Mouse (Mus musculus): ENCODE measurements at regions not wholly inside any gene's neighbourhood (a gene's known extent, or its start where the extent isn't known, plus 50 kb on each side); places are given as distances from the start of the nearest gene placed in this dataset.

DNA sequence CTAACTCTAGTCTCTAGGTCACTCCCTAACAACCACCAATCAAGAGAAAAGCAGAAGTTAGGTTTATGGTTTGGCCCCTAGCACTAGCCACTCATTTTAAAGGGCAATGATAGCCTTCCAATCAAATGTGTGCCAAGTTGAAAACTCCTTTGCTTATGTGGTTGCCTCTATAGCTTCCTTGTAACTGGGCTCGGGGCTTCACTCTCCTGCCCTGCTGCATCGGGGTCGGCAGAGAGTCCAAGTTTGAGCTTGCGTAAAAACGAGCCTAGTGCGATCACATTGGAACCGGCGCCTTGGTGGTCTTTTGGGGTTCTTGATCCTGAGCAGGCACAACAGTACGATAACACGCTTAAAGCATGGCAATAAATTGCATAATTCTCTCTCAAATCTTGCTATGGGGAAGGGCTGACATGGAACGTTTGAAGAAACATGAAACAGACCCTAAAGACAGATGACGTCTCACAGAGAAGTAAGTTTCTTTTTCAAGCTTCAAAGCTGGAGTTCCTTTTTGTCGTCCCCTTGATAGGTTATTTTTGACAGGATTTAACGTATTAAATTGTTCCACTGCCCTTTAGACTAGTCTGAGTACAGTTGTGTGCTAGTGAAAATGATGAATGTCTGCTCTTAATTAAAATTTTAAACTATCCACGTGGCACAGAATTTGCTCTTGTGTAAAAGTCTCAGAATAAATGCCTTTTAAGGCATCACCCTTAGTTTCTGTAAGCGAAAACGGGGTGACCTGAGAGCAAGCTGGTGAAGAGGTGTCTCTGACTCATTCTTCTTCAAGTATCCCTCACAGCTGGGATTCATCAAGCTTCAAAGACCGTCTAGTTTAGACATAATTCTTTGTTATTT, 52.0 kb downstream of the 4930426L09Rik start:
- peak; percentile 57 for ATAC-seq

DNA sequence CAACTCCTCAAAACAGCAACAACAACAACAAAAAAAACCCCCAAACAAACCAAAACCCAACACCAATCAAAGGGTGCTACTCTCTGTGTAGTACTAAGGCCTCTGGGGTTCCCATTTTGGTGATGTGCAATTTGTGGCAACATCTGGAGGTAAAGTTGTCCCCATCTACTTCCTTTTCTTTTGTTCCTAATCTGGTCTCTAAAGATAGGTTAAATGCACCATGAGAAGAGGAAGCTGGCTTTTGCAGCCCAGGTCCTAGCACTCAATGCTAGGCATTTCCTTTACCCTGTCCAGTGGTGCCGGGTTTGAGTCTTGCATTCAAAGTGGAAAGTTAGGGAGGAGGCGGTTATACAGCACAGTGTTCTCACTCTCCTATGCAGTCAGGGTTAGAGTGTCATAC, 57.4 kb downstream of the 4930426L09Rik start:
- no peak for ATAC-seq

DNA sequence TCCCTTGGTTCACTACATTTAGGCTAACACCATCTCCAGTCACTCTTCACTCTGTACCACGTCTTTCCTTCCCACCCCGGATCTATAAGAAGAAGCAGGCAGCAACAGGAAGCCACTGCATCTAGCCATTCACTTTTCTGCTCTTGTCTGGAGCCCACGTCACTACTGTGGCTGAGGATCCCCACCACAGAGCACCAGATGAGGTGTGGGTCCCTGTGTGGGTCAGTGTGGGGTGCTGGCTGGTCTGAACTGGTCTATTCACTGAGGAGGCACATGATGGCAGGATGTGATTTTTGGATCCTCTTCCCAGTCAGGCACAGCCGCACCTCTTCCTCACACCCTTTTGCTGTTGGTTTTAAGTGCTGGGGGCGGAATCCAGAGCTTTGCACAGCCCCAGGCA, 59.7 kb downstream of the 4930426L09Rik start:
- peak; percentile 71 for ATAC-seq

DNA sequence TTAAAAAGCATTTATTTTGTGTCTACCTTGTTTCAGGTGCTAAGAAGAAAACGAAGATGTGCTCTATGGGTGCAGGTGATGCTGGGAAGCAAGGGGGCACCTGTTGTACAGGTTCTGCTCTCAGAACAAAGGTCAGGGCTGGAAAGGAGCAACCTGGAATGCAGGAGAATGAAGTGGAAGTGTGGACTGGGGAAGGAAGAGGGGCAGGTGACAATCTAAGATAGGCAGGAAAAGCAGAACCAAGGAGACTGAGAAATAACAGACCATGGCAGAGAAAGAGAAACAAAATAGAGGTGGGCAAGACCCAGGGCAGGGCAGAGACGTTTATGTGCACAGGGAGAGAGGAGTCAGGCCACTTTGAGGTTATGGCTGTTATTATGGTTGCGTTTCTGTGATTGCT, 60.6 kb downstream of the 4930426L09Rik start:
- no peak for ATAC-seq

DNA sequence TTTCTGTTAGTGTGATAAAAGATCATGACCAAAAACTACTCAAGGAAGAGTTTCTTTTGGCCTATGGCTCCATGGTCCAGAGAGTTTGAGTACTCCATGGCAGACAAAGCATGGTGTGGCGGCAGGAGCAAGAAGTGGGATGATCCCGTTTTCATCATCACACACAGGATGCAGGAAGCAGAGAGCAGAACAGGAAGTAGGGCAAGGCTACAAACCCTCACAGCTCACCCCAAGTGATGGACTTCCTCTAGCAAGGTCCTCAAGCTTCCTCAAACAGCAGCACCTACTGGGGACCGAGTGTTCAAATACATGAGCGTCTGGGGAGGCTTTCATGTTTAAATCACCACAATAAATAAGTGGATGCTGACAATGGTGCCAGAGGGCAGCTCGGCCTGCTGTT, 61.1 kb downstream of the 4930426L09Rik start:
- no peak for ATAC-seq

DNA sequence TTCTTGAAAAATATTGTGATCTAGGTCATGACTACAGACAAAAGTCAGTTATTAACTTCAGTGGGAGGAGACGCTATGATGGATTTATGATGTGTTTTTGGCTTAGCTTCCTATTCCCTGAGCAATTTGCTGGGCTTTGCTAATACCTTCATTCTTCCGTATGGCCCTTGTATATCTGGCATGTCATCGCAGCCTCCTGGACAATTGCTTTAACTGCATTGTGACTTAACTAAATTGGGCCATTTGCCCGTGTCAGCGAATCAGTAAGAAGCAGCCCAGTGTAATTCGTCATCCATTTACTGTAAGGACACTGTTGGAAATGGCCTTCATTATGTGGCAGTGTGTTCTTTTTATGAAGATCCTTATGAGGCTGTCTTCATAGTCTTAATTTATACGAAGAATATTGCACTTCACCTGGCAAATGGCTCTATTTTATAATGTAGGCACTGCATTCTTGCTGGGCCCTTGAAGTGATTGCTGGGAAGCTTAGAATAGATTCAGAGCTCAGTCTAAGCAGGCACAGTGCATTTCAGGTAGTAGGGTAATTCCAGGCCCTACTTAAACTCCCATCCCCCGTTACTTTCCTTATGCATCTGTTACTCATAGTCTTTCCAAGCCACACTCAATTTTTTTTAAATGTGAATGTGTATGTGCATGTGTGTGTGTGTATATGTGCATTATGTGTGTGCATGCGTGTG, 62.2 kb downstream of the 4930426L09Rik start:
- ATAC-seq: no peak

DNA sequence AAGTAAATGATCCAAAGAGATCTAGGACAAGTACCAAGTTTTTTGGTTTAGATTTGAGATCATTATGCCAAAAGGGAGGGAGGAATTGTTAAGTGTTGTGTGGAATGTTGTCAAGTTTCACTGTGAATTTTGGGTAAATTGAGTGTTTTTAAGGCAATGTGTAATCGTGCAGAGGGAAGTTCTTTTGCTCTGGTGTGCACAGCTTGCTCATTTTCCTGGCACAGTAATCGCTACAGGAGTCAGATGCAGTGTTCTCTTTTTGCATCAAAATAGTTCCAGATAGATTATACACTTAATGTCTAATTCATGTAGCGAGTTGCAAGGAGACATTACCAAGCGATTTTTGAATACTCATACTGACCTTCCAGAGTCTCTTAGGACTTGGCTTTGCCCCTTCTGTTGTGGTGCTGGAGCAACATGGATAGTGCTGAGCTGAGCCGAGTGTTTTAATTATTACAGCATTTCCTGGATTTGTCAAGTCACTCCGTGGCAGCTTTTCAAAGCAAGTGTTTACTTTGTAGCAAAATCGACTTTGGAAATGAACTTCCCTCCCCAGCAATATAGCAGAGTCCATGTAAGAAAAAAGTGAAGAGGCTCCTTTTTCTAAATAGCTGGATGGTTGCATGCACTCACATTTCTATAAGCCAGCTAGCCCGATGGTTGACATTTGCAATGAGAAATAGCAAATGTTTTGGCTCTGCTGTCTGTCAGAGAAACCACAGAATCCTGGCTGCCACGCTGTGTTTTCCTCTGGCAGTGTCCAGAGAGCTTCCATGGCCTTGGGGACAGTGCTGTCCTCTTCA, 66.6 kb downstream of the 4930426L09Rik start:
- no peak for ATAC-seq

DNA sequence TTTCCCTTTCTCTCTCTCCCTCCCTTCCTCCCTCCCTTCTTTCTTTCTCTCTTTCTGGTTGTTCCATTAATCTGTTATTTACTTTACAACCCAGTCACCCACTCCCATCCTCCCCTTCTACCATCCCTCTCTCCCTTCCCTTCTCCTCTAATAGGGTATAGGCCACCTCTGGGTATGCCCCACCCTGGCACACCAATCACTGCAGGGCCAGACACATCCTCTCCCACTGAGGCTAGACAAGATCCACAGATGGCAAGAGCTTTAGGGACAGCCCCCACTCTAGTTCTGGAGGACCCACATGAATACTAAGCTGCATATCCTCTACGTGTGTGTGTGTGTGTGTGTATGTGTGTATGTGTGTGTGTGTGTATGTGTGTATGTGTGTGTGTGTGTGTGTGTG, 67.4 kb downstream of the 4930426L09Rik start:
- ATAC-seq: no peak

DNA sequence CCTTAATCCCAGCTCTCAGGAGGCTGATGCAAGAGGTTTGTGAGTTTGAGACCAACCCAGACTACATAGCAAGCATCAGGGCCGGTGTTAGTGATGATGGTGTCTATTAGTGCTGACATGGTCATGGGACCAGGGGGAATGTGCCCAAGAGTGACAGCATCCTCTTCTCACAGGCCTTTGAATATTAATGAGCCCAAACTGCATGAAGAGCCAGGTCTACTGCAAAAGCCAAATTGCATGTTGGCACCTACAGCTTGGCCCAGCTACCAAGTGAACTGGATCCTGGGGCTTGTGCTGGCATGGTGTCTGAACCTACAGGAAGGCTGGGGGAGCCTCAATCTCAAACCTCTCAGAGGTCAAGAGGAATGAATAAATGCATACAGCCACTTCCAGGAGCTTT, 70.0 kb downstream of the 4930426L09Rik start:
- ATAC-seq: no peak

DNA sequence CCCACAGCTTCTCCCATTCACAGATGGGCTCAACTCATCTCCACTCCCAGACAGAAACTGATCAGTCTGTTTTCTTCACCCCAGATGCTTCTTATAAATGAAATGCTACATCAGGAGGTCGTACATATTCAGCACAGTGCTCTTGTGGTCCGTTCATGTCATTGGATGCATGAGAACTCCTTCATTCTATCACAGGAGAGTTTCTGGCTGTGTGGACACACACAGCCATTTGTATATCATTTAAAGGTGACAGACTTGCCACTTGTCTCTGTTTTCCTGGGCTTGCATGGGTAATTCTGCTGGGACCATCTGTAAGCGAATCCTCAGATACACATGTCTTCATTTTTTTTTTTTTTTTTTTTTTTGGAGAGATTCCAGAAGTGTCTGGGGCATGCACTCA, 85.7 kb downstream of the 4930426L09Rik start:
- ATAC-seq: no peak

DNA sequence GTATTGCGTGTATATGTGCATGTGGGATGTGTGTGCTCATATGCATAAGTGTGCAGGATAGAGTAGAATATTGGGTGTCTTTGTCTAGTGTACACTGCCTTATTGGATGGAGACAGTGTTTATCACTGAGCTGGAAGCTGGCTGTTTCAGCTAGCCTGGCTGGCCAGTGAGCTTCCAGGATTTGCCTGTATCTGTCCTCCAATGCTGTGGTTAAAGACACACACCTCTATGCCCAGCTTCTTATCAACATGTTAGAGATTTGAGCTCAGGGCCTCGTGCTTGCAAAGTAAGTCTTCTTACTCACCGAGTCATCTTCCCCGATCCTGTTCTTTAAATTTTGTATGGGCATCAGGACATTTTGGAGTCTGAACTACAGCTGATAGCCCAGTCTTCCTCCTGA, 87.0 kb downstream of the 4930426L09Rik start:
- no peak for ATAC-seq

DNA sequence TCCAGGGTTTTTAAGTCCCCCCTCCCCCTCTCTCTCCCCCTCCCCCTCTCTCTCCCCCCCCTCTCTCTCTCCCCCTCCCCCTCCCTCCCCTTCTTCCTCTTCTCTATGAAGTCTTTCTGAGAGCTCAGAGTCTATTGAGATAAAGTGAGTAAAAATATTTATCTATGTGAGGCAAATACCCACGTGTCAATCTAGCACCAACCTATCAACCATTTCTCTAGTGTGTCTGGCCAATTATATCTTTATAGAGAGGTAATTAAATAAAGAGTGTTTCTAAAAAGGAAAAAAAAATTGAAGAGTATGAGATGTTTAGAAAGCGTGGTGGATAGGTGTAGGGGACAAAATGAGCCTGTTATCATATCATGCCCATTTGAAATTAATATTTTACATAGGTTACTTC, 88.0 kb downstream of the 4930426L09Rik start:
- ATAC-seq: no peak

DNA sequence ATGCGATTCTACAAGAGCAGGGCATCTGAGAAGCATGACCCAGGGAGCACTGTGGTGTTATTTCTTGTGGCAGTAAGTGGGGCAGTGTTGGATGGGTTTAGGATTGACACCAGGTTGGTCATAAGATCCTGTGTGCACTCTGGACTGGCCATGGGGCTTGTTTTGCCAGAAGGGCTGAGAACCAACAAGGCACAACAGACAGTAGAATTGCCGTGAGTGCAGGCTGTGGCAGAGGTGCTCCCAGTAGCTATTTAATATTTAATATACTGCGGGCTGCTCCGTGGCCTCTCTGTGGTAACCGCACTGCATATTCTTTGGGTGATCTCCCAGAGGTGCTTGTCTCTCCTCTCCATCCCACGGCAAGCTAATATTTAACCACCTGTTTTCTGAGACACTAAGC, 88.5 kb downstream of the 4930426L09Rik start:
- ATAC-seq: no peak

DNA sequence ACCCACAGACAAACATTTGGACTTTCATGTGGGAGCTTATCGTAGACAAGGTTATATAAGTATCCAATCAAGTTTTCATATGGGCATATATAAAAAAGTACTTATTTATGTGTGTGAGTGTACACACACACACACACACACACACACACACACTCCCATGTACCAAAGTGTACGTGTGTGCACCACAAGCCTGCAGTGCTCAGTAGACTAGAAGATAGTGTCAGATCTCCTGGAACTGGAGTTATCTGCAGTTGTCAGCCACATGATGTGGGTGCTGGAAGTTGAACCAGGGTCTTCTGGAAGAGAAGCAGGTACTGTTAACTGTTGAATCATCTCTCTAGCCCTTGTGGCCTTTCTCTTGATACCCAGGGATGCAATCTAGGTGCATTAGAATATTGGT, 99.7 kb upstream of the Armc3 start:
- ATAC-seq: no peak

DNA sequence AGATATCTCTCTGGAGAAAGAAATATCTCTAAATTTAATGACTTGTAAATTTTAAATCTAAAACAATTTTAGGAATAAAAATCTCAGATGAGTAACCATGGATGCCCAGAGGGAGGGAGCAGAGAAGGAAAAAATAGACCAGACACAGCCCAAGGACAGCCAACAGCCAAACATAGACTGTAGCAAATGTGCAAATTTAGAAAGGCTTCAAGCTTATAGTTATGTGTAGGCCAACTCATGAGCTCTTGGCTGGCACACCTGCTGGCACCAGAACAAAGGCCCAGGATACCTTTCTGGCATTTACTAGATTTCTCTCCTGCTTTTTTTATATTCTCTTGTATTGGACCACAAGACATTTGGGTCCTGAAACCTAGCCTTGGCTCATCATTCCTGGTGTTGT, 90.3 kb upstream of the Armc3 start:
- no peak for ATAC-seq

DNA sequence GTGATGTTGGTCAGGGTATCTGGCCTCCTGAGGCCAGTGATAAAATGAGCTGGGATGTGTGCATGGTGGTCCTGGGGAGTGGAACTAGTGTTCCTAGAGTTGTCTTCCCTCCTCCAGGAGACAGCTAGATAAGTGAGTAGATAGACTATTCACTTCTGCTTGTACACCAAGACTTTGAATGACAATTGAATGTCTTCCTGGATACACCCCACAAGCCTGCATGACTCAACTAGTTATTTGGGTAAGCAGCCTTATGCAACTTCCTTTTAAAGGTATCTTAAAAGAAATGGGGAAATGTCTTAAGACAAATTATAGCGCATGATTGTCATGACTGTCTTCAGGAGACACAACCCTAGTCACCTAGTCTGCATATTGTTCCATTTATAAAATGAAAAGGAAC, 79.2 kb upstream of the Armc3 start:
- no peak for ATAC-seq

DNA sequence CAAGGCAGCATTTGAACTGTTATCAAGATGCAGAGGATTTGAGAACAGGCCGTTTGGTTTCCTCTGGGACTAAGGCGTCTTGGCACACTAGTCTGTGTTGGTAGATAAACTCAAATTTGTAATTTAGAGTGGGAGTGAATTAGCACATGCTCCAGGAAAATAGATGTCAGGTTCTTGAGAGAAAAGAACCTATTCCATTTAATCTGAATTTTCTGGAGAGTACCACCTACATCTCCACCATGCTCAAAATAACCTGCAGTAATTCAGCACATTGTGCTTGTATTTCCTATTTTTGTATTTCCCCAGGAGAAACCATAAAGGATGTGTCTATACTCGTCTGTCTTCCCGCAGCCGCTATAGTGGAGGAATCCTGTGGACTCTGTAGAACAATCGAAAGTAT, 66.2 kb upstream of the Armc3 start:
- no peak for ATAC-seq

DNA sequence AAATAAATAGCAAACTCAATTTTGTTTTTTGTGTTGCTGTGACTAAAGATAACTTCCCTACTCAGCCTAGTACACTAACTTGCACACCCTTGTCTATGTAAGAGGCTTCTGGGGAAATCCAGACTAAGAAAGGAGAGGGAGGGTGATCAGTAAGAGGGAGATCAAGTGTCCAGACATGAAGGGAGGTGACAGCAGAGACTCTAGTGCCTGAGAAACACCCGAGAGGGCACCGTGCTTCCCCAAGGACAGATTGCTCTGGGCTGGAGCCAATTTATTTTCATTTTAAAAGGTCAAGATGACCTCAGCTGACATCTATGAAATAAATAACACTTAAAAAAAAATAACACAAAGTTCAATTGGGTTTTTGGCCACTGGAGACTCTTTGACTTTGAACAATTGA, 56.5 kb upstream of the Armc3 start:
- ATAC-seq: no peak

DNA sequence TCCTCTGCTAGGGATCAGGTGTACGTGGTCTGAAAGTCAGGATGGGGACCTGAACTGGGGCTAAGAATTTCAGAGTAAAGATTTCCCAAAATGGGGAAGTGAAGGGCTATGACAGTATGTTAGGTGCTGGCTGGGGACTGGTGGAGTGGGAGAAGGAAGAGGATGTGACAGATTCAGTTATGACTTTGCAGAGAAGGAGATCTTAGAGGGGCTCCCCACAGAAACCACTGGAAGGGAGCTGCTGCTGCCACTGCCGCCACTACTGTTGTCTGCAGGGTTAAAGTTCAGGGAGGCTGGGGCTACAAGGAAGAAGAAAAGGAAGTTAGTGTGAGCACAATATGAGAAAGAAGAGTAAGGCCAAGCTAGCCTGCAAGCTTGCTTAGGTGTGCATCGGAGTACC, 53.7 kb upstream of the Armc3 start:
- ATAC-seq: no peak

DNA sequence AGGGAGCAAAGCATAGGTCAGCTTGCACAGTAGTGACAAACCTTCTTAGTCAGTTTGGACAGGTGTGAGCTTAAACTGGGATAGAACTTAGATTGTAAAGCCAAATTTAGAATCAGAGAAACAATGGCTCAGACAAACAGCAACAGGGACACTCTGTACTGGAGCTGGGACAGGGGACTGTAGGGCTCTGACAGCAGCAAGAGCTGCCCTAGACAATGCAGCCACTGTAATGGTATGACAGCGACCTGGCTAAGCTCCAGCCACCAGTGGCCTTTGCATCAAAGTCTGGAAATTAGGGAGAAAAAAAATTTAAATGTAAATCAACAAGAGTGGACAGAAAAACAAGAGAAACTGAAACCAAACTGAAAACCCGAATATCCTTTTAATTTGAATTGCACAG, 53.2 kb upstream of the Armc3 start:
- no peak for ATAC-seq

DNA sequence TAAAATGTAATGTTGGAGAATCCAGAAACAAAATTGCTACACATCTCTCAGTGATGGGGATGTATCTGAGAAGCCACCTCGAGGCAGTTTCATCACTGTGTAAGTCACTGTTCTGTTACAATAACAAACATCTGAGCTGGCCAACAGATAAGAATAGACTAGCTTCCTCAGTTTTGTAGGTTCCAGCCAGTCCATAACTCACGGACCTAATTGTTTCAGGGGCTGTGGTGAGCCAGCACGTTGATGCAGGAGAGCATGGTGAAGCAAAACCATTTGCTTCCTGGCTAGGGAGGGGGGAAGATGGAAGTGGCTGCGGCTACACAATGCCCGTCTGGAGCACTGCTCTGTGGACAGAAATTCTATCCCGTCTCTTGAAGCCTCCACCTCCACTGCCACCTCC, 52.8 kb upstream of the Armc3 start:
- no peak for ATAC-seq

DNA sequence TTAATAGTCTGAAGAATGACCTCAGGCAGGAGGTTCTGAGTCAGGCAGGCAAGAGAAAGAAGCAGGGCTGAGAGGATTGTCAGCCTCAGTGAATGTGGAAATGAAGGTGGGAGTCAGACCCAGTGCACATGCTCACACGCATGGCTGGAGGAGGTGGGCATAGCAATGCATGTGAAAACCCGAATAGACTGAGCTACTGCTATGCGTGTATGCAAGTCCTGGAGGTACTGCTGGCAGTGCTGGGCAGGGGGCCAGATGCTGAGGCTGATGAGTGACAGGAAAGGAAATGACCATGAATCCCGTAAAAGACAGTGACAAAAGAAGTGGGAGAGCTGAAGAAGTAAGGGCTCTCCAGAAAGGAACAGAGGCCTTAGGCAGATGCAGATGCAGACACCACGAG, 50.3 kb upstream of the Armc3 start:
- no peak for ATAC-seq
